Mouse (Mus musculus): ENCODE data around the gene Apod.

DNA sequence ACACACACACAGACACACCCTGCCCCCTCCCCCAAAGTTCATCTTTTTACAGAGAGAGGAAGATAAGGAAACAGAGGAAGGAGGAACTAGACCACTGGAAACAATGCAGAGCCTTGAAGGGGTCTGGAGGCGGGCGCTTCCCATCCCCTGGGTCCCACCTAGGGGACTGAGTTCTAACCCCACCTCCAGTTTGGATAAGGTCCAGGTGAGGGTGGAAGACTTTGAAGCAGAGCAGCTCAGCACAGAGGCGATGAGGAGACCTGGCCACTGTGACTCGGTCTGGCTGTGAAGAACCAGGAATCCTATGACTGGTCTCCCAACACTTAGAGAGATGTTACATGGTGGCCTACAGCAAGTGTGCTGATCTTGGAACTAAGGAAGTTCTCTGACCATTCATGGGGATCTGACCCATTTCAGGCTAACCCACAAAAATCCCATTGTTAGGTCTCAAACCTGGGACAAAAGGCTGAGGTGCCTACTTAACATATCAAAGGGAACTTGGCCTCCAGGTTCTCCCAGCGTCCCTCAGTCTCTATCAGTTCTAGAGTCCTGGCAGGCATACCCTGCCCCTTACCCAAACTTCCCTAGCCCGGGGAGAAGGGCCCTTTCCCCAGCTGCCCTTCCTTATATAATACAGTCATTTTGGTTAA is 13.6 kb downstream of the Apod start:
- TF ChIP-seq CTCF (IDR thresholded peaks at IDR 0.05; ENCODE audit: low read depth, low read length) (no peak), POLR2A (IDR thresholded peaks at IDR 0.05; ENCODE audit: extremely low read depth, insufficient read depth, low read length) (no peak)
